Mouse (Mus musculus) myocyte (in vitro differentiated cells): ENCODE measurements around the gene Slain1. TPM values are rescaled to one million over a fixed set of nuclear protein-coding genes. Genes with fewer than 3 reads are reported as not detected.

Experiments used
- H3K27me3 ChIP-seq: one replicate; pipeline ENCODE4 v1.6.1; 2011; ENCODE audit not compliant: control insufficient read depth, insufficient read depth, insufficient read length
- H3K36me3 ChIP-seq: one replicate; pipeline ENCODE4 v1.6.1; 2011; ENCODE audit not compliant: control insufficient read depth, insufficient read depth
- H3K4me2 ChIP-seq: one replicate; pipeline ENCODE4 v1.6.1; 2011; ENCODE audit warnings: low read depth, control low read depth
- H3K4me3 ChIP-seq: one replicate; pipeline ENCODE4 v1.5.1; 2011; ENCODE audit warnings: mild to moderate bottlenecking, control low read depth, moderate library complexity
- H3K79me2 ChIP-seq: one replicate; pipeline ENCODE4 v1.6.1; 2011; ENCODE audit not compliant: control insufficient read depth, insufficient read depth
- H3ac ChIP-seq: one replicate; pipeline ENCODE4 v1.6.1; 2011; ENCODE audit not compliant: control insufficient read depth, insufficient read length
- CEBPB ChIP-seq: IDR thresholded peaks from 2 replicates; pipeline ENCODE4 v1.6.1; 2011; ENCODE audit warnings: mild to moderate bottlenecking, moderate library complexity; ENCODE audit not compliant: poor library complexity, insufficient read depth, severe bottlenecking
- E2F4 ChIP-seq: IDR thresholded peaks from one replicate; pipeline ENCODE4 v1.6.1; 2011; ENCODE audit warnings: mild to moderate bottlenecking, control low read depth, moderate library complexity; ENCODE audit not compliant: insufficient read depth
- MAX ChIP-seq: IDR thresholded peaks from one replicate; pipeline ENCODE4 v1.6.1; 2011; ENCODE audit warnings: low read depth, mild to moderate bottlenecking, control low read depth
- MYOD1 ChIP-seq, 3 experiments: IDR thresholded peaks; one replicate each; pipeline ENCODE4 v1.6.1; 2011; ENCODE audit warnings: control low read depth in 2 of 3, low read depth in 2 of 3, mild to moderate bottlenecking in 2 of 3, moderate library complexity in 1 of 3; ENCODE audit not compliant: insufficient read length in 2 of 3, control insufficient read depth in 1 of 3
- MYOG ChIP-seq, 3 experiments: IDR thresholded peaks; one replicate each; pipeline ENCODE4 v1.6.1; 2011; ENCODE audit warnings: control low read depth in 2 of 3, low read depth in 2 of 3, mild to moderate bottlenecking in 2 of 3; ENCODE audit not compliant: insufficient read length in 2 of 3, control insufficient read depth in 1 of 3, insufficient read depth in 1 of 3
- POLR2A ChIP-seq: IDR thresholded peaks from one replicate; pipeline ENCODE4 v1.6.1; 2011; ENCODE audit warnings: low read depth, mild to moderate bottlenecking, control low read depth, moderate library complexity; ENCODE audit not compliant: insufficient read length
- POLR2AphosphoS2 ChIP-seq: IDR thresholded peaks from one replicate; pipeline ENCODE4 v1.6.1; 2011; ENCODE audit warnings: low read depth, control low read depth; ENCODE audit not compliant: insufficient read length
- REST ChIP-seq: IDR thresholded peaks from one replicate; pipeline ENCODE4 v1.6.1; 2011; ENCODE audit warnings: mild to moderate bottlenecking, control low read depth, moderate library complexity; ENCODE audit not compliant: insufficient read depth, insufficient read length
- SRF ChIP-seq: IDR thresholded peaks from one replicate; pipeline ENCODE4 v1.6.1; 2011; ENCODE audit warnings: low read depth; ENCODE audit not compliant: control insufficient read depth, insufficient read length
- TCF12 ChIP-seq: IDR thresholded peaks from one replicate; pipeline ENCODE4 v1.6.1; 2011; ENCODE audit warnings: mild to moderate bottlenecking, control low read depth; ENCODE audit not compliant: poor library complexity, insufficient read depth, severe bottlenecking
- TCF3 ChIP-seq: IDR thresholded peaks from one replicate; pipeline ENCODE4 v1.6.1; 2011; ENCODE audit warnings: low read depth, control low read depth; ENCODE audit not compliant: insufficient read length
- USF1 ChIP-seq: IDR thresholded peaks from one replicate; pipeline ENCODE4 v1.6.1; 2011; ENCODE audit warnings: low read depth, mild to moderate bottlenecking, control low read depth, moderate library complexity
- polyA plus RNA-seq: library from polyadenylated mRNA; unstranded; fragments of >200 nt; fragmentation: generic; extraction: Trizol; gene quantifications from one replicate; pipeline ENCODE4 v1.2.1, GENCODE M21; 2012; ENCODE audit warnings: missing spikeins

Slain1 gene
- polyA plus RNA-seq, 1 experiment, result not detected

DNA sequence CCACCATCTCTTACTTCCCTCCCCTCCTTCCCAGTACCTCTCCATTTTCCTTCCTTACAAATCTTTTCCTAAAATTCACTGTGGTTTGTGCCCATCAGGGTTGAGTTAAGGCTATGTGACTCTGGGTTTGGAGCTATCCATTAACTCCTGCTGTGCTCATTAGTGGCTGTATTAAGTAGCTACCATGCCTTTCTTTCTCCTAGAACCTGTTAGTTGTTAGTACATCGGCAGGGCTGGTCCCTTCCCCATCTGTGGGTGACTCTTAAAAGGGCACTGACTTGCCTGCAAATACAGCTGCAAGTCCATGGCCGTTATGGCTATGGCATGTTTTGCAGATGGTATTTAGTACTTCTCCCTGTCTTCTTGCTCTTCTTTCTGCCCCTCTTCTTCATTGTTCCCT lies 58.6 kb downstream of the Slain1 start:
- H3K79me2 ChIP-seq, result no peaks in the 10 kb centered on the region
- H3K4me2 ChIP-seq, result no peak overlapping the region
- H3K27me3 ChIP-seq, result no peaks in the 10 kb centered on the region
- TF ChIP-seq MYOG (IDR thresholded peaks at IDR 0.05; ENCODE audit: control insufficient read depth in 1 of 3, insufficient read depth in 1 of 3, insufficient read length in 2 of 3, low read depth in 2 of 3) (no peak), POLR2A (no peak), CEBPB (no peak), MAX (no peak), REST (no peak), USF1 (no peak), TCF12 (no peak), MYOD1 (IDR thresholded peaks at IDR 0.05; ENCODE audit: control insufficient read depth in 1 of 3, insufficient read length in 2 of 3, low read depth in 2 of 3) (no peak), POLR2AphosphoS2 (no peak), SRF (no peak), E2F4 (no peak), TCF3 (no peak)
- H3K4me3 ChIP-seq, result no peak overlapping the region
- no peak overlapping the region for H3ac ChIP-seq
- no peaks in the 10 kb centered on the region for H3K36me3 ChIP-seq

DNA sequence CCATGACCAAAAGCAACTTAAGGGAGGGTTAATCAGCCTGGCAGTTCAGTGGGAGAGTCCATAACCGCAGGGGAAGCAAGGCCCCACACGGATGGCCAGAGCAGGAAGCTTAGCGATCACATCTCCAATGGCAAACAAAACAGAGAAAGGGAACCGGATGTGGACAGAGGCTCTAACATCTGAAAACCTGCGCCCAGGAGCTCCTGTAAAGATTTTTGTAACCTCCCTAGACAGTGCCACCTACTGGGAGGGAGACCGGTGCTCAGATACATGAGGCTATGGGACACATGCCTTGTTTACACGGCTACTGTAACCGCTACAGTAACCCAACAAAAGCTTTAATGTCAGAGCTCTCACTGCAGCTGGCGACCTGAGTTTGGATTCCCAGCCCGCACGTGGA lies 59.2 kb downstream of the Slain1 start:
- no peak overlapping the region for H3K4me3 ChIP-seq
- no peak overlapping the region for H3ac ChIP-seq
- H3K4me2 ChIP-seq, result no peak overlapping the region
- no peaks in the 10 kb centered on the region for H3K79me2 ChIP-seq
- no peaks in the 10 kb centered on the region for H3K36me3 ChIP-seq
- TF ChIP-seq E2F4 (no peak), TCF3 (no peak), MAX (no peak), MYOG (IDR thresholded peaks at IDR 0.05; ENCODE audit: control insufficient read depth in 1 of 3, insufficient read depth in 1 of 3, insufficient read length in 2 of 3, low read depth in 2 of 3) (no peak), USF1 (no peak), POLR2A (no peak)
- H3K27me3 ChIP-seq, result no peaks in the 10 kb centered on the region

DNA sequence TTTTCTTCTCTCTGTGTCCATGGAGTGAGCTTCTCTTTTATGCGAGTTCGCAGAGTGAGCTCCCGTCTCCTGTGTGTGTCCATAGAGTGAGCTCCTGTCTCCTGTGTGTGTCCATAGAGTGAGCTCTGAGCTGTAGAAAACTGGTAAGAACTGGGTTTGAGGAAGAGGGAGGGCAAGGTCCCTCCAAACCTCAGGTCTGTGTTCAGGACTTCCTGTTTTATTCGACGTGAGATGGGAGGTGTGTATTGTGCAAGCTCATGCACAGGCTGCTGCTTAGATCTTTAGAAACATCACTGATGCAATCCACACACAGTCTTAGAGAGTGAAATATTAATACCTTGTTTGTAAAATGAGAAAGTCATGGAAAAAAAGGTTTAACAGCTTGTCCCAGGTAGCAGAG lies 63.0 kb downstream of the Slain1 start:
- Histone ChIP-seq H3K4me2 (no peak overlapping the region), H3K79me2 (no peaks in the 10 kb centered on the region), H3K36me3 (no peaks in the 10 kb centered on the region), H3K27me3 (no peaks in the 10 kb centered on the region), H3K4me3 (no peak overlapping the region), H3ac (no peak overlapping the region)
- no peak for TF ChIP-seq USF1
- TF ChIP-seq TCF12, result no peak
- TF ChIP-seq POLR2A, result no peak
- TF ChIP-seq POLR2AphosphoS2, result no peak
- no peak for TF ChIP-seq CEBPB
- TF ChIP-seq E2F4, result no peak
- no peak for TF ChIP-seq SRF
- no peak for TF ChIP-seq REST
- no peak for TF ChIP-seq MYOG (IDR thresholded peaks at IDR 0.05; ENCODE audit: control insufficient read depth in 1 of 3, insufficient read depth in 1 of 3, insufficient read length in 2 of 3, low read depth in 2 of 3)
- no peak for TF ChIP-seq MAX
- no peak for TF ChIP-seq MYOD1 (IDR thresholded peaks at IDR 0.05; ENCODE audit: control insufficient read depth in 1 of 3, insufficient read length in 2 of 3, low read depth in 2 of 3)
- no peak for TF ChIP-seq TCF3

DNA sequence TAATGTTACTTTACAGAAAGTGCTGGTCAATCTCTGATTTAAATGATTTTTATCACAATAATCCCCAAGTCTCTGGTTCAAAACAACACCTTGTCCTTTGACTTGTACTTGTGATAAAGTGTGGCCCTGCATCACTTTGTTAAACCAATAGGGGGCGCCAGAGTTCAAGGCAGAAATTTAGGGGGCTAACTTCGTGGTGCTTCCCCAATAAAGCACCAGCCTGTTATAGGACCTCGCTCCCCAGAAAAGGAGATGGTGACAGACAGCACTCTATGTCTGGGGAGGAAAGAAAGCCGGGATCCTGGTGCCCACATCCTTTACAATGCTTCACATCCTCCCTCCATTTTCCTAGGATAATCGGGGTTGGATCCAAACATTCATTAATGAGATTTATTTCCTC lies 67.5 kb downstream of the Slain1 start:
- no peak overlapping the region for H3ac ChIP-seq
- no peaks in the 10 kb centered on the region for H3K36me3 ChIP-seq
- TF ChIP-seq MYOD1 (IDR thresholded peaks at IDR 0.05; ENCODE audit: control insufficient read depth in 1 of 3, insufficient read length in 2 of 3, low read depth in 2 of 3), result no peak
- no peak for TF ChIP-seq REST
- TF ChIP-seq TCF12, result no peak
- TF ChIP-seq POLR2A, result no peak
- no peak for TF ChIP-seq TCF3
- no peak for TF ChIP-seq USF1
- no peak for TF ChIP-seq MYOG (IDR thresholded peaks at IDR 0.05; ENCODE audit: control insufficient read depth in 1 of 3, insufficient read depth in 1 of 3, insufficient read length in 2 of 3, low read depth in 2 of 3)
- TF ChIP-seq POLR2AphosphoS2, result no peak
- no peak for TF ChIP-seq SRF
- no peak for TF ChIP-seq E2F4
- H3K4me3 ChIP-seq, result no peak overlapping the region
- H3K79me2 ChIP-seq, result no peaks in the 10 kb centered on the region
- H3K27me3 ChIP-seq, result no peaks in the 10 kb centered on the region
- no peak overlapping the region for H3K4me2 ChIP-seq

DNA sequence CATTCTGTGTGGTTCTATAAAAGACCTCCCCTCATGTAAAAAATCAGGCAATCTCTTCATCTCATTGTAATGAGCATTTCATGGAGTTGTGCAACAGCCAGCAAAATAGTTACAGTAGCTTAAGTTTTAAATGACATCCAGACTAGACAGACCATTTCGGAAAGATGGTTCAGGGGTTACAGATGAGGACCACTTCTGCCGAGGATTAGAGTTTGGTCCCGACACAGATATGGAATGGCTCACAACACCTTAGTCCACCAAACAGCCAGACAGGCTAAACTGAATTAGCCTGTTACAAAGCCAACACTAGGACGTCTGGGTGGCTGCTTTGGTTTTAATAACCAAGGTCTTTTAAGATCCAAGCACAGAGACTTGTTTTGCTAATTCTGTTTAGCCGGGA lies 68.0 kb downstream of the Slain1 start:
- TF ChIP-seq MYOG (IDR thresholded peaks at IDR 0.05; ENCODE audit: control insufficient read depth in 1 of 3, insufficient read depth in 1 of 3, insufficient read length in 2 of 3, low read depth in 2 of 3), result no peak
- no peak overlapping the region for H3K4me2 ChIP-seq
- no peaks in the 10 kb centered on the region for H3K79me2 ChIP-seq
- no peaks in the 10 kb centered on the region for H3K36me3 ChIP-seq
- H3ac ChIP-seq, result no peak overlapping the region
- H3K27me3 ChIP-seq, result no peaks in the 10 kb centered on the region
- H3K4me3 ChIP-seq, result no peak overlapping the region
